Mouse (Mus musculus) cerebellum, adult 9-11 months (tissue): Measurements from ENCODE around the gene Sgca.
"Not testable (repeated sequence)": the region's sequence is repeated elsewhere in the genome, so short reads cannot be mapped to it uniquely, and the experiment has no call there.

Experiments used
- DNase-seq: peaks from one replicate; pipeline ENCODE4 v3.0.0; 2022

Sgca gene

DNA sequence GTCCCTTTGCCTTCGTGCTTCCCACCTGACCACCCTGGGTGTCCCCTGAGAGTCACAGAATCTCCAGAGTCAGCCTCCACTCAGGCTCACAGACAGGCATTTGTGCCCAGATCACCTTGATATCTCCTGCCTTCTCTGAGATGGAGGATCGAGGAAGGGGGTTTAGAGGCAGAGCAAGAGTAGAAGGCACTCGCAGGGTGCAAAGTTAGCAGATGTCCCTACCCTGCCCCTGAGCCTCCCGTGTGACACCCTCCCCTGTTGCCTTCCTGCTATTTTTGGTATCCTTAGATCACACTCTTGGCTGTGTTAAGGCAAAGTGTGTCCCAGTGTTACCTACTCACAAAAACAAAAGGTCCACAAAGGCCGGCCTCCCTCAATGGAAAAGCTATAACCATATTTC is at the start of gene Sgca:
Gene Sgca, minus strand, starts transcription at position 129 of the 400 bp plus-strand sequence.
- peak; percentile 36 for DNase-seq

DNA sequence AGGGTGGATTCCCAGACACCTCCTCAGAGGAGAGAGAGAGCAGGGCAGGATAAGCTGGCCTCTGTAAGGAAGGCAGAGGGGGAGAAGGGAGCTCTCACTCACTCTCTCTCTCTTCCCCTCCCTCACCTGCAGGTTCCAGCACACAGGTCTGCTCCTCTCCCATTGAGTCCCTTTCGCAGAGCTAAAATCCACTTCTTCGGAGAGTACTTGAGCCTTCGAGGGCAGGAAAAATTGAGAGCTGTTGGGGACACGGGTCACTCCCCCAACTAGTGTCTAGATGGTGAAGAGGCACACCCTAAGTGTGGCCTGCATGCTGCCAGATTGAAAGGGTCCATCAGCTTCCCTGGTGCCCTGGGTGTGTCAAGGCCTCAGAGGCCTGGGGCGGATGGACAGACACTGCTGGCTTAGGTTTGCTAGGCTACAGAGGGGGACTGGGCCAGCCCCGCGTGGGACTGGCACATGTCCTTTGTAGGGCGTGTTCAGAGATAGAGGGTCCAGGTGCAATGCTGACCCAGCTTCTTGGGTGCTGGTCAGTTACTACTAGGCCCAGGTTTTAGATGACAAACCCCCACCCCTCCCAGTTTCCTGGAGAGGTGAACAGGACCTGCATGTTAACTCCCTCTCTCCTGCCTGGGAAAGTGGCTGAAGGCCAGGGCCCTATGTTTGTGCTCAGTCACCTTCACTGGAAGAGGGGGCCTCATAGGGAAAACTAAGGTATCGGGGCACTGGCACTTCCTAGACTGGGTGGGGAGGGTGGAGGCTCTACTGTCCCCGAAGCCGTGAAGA is 49.3 kb upstream of the Sgca start:
- DNase-seq, result peak; percentile 73

DNA sequence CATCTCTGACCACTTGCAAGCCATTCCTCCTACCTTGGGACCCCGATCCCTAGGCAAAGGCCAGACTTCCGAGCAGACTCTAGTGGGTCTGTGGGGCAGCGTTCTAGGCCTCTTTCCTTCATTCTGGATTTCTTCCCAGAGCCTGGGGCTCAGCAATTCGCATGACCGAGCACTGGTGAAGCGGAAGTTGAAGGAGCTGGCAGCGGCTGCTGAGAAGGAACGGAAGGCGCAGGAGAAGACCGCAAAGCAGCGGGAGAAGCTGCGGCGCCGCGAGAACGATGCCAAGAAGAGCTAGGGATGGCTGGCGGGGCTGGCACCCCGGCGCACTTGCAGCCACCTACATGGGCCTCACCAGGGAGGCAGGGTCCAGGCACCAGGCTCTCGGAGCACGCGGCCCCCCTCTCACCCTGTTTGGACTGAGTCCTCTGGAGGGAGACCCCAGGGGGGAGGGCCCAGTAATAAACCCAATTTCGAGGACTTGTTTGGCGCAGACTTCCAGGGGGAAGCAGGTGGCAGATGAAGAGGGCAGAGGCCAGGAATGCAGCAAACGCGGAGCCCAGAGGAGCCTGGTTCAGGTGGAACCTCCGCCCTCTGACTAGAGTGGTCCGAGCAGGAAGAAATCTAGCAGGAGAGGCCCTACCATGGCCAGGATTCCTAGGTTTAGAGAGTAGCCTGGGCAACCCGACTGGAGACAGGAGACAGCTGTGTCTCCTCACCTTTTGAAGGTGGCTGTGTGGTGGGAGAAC is 48.5 kb upstream of the Sgca start:
- DNase-seq, result peak; percentile 96

DNA sequence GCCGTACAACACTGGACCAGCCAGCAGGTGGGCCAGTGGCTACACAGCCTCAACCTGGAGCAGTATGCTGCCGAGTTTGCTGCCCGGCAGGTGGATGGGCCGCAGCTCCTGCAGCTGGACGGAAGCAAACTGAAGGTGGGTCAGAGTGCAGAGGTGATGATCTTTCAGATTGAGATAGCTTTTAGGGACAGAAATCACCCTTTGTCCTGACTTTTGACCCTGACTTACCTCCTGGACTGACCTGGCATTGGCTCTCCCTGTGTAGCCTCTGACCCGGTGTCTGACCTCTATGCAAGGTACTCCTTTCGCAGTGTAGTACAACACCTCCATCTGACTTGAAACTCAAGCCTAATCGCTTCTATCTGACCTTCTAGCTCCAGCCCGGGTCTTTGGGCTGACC is 47.4 kb upstream of the Sgca start:
- no peak for DNase-seq

DNA sequence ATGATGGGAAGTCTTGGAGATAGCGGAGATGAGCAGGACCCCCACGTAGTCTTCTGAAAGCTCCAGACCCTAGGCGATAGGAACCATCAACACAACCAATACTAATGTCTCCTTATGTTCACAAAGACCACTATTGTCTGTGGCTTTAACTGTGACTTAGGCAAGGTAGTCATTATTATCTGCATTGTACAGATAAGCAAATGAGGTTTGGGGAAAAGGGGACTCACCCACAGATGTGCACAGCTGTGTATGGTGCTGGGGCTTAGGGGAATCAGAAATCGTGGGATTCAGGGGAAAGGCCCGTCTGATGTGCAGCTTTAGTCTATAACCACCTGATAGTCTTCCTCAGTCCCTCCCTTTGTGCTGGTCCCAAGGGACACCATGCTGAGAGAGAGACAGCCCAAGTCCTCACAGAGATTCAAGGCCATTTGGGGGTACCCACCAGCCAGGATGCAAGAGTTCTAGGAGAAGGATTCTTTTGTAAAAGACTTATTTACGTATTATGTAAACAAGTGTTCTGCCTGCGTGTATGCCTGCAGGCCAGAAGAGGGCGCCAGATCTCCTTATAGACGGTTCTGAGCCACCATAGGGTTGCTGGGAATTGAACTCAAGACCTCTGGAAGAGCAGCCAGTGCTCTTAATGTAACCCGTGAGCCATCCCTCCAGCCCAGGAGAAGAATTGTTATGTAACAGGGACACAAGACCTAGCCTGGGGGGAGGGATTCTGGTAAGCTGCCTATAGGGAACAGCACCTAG is 46.3 kb upstream of the Sgca start:
- DNase-seq, result no peak

DNA sequence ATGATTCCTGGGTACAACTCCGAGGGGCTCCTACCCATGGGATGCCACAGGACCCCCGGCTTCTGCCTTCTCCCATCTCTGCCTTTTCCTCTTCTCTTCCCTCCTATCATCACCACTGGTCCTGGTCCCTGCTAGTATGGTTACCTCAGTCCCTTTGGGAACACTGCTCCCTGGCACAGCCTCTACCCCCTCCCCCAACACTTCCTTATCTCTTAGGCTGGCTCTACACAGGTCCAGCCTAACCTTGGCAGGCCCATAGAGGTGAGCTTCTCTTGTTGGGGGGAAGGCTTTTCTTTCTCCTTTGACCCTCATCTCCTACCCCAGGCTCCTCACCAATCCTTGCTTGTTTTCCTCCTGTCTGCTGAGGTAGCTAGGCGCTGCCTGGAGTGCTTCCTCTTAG is 39.4 kb upstream of the Sgca start:
- no peak for DNase-seq

DNA sequence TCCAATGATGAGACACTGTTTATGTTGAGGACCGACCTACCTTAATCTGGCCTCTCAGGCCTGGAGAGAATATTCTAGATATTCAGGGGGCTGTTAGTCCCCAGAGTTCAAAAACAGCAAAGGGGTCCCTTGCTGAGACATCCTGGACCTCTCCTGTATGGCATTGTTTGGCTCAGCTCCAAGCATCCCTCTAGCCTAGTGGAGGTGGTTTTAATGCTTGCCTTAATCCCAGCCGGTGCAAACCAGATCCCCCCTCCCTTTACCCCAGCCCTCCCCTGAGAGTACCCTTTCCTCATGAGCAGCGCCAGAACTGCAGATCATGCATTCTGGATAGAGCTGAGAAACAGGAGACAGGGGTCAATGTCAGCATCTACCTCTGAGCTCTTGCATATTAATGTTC is 36.4 kb upstream of the Sgca start:
- DNase-seq, result no peak

DNA sequence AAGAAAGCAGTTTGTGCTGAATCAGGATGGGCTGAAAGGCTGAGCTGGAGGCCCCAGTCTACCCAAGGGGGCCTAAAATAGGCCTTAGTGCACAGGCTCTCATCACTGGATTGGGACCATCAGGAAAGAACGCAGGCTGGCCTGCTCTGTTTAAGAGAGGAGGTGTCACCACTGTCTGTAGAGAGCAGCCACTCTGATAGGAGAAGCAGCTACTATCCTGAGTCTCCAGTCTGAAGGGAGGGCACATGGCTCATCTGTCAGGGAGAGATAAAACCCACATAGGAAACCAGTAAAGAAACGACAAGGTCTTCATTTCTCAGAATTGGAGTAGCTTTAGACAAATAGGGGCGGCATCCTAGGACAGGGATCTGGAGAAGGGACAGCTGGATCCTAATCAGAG is 35.9 kb upstream of the Sgca start:
- DNase-seq, result no peak

DNA sequence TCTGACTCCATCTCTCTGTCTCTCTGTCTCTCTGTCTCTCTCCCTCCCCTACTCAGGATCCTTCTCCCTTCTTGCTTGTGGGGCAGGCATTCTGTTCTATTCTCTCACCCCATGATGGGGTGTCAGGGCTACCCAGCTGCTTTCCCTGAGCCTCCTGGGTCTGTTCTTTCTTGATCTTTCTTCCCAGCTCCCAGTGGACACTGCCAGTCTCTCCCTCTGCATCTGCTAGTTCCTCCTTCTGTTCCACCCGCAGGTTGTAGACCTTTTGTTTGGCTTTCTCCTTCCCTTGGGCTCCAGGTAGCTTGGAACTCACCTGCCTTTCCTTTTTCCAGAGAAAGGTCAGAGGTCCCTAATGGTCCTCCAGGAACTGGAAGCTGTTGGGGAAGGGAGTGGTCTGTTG is 35.3 kb upstream of the Sgca start:
- no peak for DNase-seq

DNA sequence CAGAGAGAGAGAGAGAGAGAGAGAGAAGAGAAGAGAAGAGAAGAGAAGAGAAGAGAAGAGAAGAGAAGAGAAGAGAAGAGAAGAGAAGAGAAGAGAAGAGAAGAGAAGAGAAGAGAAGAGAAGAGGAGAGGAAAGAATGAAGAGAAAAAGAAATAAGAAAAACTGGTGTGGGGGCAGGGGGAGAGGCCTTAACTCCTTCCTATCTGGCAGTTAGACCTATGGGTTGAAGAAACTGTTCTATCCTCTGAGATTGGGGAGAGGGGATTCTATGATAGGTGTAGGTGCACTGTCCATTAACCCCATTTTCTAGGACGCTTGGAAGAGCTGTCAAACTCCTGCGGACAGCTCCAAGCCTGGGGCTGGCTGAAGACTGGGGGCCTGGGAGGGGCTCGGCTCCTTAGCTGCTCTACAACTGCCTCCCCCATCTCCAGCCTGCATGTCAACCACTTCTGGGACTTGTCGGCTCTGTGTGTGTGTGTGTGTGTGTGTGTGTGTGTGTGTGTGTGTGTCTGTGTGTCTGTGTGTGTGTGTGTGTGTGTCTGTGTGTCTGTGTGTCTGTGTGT is 34.8 kb upstream of the Sgca start:
- not testable (repeated sequence) for DNase-seq

DNA sequence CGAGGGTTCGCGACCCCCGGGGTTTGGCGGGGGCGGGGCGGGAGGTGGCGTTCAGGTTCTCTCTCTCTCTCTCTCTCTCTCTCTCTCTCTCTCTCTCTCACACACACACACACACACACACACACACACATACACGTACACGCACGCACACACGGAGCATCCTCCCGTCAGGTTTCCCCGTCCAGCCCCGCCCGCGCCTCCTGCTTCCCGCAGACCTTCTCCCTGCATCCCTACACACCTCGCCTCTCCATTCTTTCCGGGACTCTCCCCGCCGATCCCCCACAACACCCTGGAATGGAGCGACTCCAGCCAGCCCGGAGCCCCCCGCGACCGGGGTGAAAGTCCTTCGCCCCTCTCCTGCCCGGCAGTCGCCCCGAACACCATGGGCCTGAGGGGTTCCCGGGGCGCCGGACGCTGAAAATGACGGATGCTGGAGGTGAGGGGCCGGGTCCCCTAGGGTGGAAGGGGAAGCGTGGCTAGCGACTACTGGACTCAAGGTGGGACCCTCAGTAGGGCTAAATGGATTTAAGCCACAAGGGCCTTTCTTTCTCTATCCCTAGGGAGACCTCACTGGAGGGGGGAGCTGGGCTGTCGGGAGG is 34.1 kb upstream of the Sgca start:
- DNase-seq, result peak; percentile 85

DNA sequence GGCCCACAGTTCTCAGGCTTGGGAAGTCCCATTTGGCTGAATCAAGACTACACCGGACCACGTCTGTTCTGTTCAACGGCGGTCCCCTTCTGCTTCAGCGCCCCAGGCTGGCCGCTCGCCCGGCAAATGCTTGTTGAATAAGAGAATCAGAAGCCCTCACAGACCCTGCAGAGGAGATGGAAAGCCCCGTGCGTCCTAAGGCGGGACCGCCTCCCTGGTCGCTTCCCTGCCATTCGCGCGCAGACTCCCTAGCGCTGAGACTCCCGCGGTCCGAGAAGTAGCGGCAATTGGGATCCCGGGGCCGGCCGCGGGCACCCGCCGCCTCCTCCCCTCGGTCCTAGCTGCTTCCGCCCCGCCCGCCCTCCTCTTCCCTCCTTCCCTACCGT is 33.5 kb upstream of the Sgca start, which contains the start of gene Samd14:
Gene Samd14, plus strand, starts transcription at position 251 of the 386 bp plus-strand sequence.
- DNase-seq, result peak; percentile 85

DNA sequence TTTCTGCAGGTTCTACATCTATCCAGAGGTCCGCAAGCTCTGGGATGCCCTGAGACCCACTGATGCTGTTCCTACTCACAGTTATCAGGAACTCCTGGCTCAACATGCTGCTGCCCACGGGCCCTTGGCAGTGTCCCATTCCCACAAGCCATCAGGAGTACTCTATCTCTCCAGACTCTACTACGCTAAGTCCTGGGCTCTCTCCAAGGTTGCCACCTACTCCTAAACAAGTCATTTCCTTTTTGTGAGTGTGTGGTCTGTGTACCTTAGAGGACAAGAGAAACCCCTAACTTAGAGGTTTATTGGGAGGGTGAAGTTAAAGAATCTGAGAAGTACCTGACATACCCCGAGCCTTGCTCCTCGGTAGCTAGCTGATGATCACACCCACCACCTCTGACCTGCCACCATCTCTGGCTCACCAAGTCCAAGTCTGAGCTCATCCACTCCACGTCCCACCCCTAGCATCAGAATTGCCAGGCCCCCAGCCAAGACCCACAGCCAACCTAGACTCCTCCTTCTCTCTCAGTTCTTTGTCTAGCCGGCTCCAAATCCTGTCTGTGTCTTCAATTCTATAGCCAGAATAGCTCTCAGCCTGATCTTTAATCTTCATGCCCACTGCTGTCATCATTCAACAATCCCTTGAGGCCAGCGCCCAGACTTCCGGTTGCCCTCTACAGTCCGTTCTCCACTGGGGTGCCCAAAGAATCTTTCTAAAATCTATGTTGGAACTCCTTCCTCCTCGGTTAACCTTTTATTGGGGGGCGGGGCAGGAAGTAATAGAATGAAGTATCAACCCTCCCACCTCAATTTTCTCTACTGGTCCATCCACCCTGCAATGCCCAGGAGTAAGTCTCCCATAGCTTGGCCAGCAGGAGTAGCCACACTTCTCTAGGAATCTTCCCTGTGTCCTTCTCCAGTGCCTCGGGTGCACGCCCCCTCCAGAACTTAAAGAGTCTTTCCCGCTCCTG is 32.8 kb upstream of the Sgca start:
- no peak for DNase-seq

DNA sequence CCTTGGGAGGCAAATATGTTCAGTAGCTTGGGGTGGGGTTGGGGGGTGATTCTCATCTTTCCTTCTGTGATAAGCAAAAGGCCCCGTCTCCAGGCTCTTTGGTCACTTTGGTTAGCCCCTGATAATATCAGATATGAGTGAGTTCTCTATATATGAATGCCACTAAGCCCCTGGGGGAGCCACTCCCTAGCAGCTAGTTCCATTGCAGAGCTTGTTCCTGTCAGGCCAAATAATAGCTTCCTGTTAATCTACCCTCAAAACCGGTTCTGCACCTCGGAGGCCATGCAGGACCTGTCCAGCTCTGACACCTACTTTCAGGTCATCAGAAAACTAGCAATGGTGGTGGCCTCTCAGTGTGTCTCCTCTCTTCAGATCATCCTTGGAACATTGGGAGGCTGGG is 31.3 kb upstream of the Sgca start:
- no peak for DNase-seq

DNA sequence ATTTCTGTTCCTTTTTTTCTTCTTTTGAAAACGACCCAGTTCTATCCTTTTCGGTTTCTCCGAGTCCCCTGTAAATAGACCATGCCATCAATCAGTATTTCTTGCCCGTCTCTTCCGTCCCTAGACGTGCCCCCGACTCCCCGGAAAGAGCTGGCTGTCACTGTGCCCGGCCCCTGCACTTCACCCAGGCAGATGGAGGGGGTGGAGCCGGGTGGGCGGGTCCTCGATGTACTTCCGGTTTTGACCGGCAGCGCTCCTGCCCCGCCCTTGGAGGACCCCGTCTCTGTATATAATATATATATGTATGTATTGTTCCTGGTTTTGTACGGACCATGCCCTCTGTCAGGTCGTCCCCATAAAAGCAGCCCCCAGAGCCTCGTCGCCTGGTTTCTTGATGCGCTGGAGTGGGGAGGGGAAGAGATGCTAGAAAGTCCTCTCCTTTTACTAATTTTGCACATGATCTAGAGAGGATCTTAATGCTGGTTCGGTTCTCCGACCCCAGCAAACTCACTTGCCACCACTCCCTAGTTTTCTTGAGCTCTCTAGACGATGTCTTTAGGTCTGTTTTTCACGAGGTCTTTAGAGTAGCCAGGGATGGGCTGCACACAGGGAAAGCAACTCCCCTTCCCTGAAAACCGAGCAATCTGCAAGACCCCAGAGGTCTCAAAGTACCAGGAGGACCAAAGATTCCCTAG is 30.5 kb upstream of the Sgca start:
- peak; percentile 81 for DNase-seq

DNA sequence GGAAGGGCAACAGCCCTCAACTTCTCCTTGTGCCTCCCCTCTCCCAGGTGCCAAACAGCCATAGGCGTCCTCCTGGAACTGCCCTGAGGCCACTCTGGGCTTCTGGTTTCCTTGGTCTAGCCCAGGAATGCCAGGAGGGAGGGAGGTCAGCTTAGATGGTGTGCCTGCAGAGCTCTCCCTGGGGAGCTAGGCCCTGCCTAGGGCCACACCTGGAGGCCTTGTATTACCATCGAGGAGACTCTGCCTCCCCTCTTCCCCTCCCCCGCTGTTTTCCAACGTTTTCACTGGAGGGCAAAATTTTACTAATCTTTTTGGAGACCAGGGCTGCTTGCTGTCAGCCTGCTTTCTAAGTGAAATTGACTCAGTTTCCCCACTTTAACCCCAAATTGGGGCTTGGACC is 29.9 kb upstream of the Sgca start:
- peak; percentile 68 for DNase-seq

DNA sequence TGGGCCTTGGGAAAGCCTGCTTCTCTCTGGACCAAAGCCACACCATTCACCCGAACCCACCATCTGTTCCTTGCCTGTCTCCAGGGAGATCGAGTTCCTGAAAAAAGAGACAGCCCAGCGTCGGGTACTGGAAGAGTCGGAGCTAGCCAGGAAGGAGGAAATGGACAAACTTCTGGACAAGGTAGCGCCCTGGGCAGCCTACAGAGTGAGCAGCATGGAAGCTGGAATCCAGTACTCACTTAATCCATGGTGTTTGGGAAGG is 28.7 kb upstream of the Sgca start:
- DNase-seq, result no peak

DNA sequence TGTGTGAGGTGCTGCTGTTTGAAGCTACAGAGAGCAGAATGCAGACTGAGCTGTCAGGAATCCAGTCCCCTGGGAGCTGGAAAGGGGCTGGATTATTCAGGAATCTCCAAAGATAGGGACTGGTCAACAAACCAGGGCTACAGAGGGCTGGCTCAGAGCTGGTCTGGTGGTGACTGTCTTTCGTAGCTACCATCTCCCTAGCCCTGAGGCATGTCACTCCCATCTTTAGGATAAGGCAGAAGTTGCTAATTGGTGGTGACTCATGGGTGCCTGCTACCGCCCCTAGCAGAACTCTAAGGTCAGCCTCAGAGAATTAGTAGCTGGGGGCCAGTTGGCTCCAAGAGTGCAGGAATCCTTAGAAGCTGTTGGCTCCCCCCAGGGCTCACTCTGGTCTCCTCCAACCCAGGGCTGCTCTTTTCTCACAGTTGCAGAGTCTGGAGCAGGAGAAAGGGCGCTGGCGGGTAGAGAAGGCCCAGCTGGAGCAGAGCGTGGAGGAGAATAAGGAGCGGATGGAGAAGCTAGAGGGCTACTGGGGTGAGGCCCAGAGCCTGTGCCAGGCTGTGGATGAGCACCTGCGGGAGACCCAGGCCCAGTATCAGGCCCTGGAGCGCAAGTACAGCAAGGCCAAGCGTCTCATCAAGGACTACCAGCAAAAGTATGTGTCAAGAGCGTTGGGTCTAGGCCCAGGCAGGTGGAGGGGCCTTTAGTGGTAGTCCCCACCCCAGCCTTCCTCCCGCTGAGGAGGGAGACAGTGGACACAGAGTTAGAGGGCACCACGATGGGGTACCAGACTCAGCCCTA is 28.2 kb upstream of the Sgca start:
- DNase-seq, result peak; percentile 70

DNA sequence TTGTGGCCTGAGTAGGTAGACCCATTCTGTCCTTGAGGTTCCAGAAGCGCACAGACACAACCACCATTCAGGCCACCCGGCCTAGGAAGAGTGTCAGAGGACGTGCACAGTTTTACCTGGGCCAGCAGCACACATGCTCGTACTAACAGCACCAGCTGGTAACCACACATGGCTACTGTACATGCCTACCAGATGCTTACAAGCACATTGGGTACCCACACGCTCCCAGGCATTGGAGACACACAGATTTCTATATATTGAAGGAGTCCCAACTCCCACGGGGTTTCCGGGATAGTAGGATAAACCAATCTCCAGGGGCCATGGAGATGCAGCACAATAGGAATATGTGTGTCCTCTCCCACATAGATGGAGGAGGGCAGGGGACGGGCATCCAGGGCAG is 26.6 kb upstream of the Sgca start:
- DNase-seq, result peak; percentile 48

DNA sequence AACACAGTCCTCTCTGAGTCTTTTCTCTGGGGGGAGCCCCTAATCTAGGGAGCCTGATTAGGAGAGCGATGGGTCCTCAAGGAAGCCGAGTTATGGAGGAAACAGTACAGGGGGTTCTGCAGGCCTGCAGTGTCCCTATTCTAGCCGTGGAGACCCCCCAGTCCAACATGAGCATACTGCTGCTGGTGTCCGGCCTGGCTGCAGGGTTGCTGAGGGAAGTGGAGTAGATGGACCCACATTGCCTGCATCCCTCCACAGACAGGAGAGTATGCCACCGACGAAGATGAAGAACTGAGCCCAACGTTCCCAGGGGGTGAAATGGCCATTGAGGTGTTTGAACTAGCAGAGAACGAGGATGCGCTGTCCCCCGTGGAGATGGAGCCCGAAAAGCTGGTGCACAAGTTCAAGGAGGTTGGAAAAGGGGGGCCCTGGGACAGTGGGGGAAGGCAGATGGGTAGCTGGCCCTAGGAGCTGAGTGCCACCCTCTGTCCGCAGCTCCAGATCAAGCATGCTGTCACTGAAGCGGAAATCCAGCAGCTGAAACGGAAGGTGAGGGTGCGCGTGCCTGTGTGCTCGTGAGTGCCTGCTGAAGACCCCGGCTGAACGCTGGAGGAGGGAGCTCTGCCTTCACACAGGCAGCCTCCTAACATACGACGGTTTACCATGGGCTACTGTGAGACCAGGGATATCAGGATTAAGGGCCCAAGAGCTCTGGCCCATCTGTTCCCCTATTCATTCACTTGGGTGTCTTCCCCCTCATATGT is 25.6 kb upstream of the Sgca start:
- DNase-seq, result peak; percentile 67
